Mouse (Mus musculus) macrophage (primary cell): ENCODE data around the gene Pigw. TPM values are rescaled to one million over a fixed set of nuclear protein-coding genes. Genes with fewer than 3 reads are reported as not detected.

Source experiments
- polyA plus RNA-seq: library from polyadenylated mRNA; stranded (reverse); fragments of 250-400 nt; gene quantifications from 3 replicates; pipeline ENCODE4 v1.2.4, GENCODE M21; 2018; ENCODE audit warnings: inconsistent platforms

Pigw gene
- polyA plus RNA-seq, 1 experiment from 2014 or later = 4.7 TPM

Other genes with a start within 250 kb of the Pigw start
- gene Mrm1, start 60.8 kb downstream of the Pigw start, polyA plus RNA-seq = 5.6 to 15.4 TPM (median 9.1 TPM) in 3 replicates
- gene Dhrs11, start 51.3 kb downstream of the Pigw start, polyA plus RNA-seq = 10.0 to 13.7 TPM (median 11.9 TPM) in 3 replicates
- gene Ggnbp2, start 9.5 kb downstream of the Pigw start, polyA plus RNA-seq = 70.8 to 80.2 TPM (median 75.8 TPM) in 3 replicates
- 1.1 to 3.6 TPM (median 1.7 TPM) in 3 replicates for gene Myo19, start 137 bp downstream of the Pigw start, polyA plus RNA-seq
- gene Znhit3, start 36.1 kb upstream of the Pigw start, polyA plus RNA-seq = 6.5 to 17.6 TPM (median 8.5 TPM) in 3 replicates
- not detected in 3 replicates for gene Car4, start 77.5 kb upstream of the Pigw start, polyA plus RNA-seq